Mouse (Mus musculus) megakaryocyte, embryonic 14.5 days (primary cell): ENCODE results near the gene Celsr3.

Source experiments
- FLI1 ChIP-seq: IDR thresholded peaks from 2 replicates; pipeline ENCODE4 v1.6.1; 2012; ENCODE audit warnings: low read length, inconsistent platforms, mixed read lengths
- GATA1 ChIP-seq: IDR thresholded peaks from 3 replicates; pipeline ENCODE4 v1.6.1; 2012; ENCODE audit warnings: mixed read lengths, low read length, inconsistent platforms, borderline replicate concordance

GRCm38 (mm10) chr9:108810516-108810915 is 15.6 kb upstream of the Celsr3 start:
- TF ChIP-seq GATA1 = no peak
- TF ChIP-seq FLI1 = no peak
